Mouse (Mus musculus) CD8-positive naive resting alpha-beta T cell, adult 57 days (primary cell): ENCODE measurements around the gene Olfr346. TPM values are rescaled to one million over a fixed set of nuclear protein-coding genes. Genes with fewer than 3 reads are reported as not detected.

Source experiments
- total RNA-seq: library from RNA; stranded (reverse); gene quantifications from one replicate; pipeline ENCODE4 v1.2.4, GENCODE M21; 2023

Gene Olfr346
- total RNA-seq = not detected

GRCm38 (mm10) chr2:36685488-36685887 lies at the start of gene Olfr346:
Gene Olfr346, plus strand, starts transcription at chr2:36685788.

DNA sequence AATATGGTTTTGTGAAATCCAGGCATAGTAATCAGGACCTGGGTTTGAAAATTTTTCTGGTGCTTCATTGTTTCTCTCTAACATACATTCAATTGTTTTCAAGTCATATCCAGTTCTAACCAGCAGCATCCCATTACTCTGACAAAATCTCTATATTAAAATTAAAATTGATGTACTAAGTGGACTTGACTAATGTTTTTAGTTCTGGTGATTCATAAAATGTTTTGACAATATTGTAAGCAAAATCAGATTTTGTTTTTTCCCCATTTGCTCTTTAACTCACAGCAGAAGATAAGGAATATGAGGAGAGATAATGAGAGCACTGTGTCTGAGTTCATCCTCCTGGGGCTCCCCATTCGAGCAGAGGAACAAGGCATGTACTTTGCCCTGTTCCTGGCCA lies 45.8 kb upstream of the Olfr346 start, which contains the start of gene Olfr345:
Gene Olfr345 (plus strand): TSS at position 301 of the 400 bp plus-strand sequence.

GRCm38 (mm10) chr2:36731602-36732001 lies 46.0 kb downstream of the Olfr346 start, which contains the start of gene Olfr347:
Gene Olfr347, plus strand, starts transcription at chr2:36731902.

Other genes with a start within 250 kb of the Olfr346 start
- not detected for gene Olfr340, start 233.2 kb upstream of the Olfr346 start, total RNA-seq
- gene Olfr341, start 203.3 kb upstream of the Olfr346 start, total RNA-seq = not detected
- gene Olfr342, start 160.8 kb upstream of the Olfr346 start, total RNA-seq = not detected
- gene Olfr344, start 119.1 kb upstream of the Olfr346 start, total RNA-seq = not detected
- not detected for gene Olfr345, start 45.7 kb upstream of the Olfr346 start, total RNA-seq
- not detected for gene Olfr347, start 46.1 kb downstream of the Olfr346 start, total RNA-seq
- gene Olfr348, start 98.5 kb downstream of the Olfr346 start, total RNA-seq = not detected
- not detected for gene Olfr50, start 104.8 kb downstream of the Olfr346 start, total RNA-seq
- not detected for gene Olfr3, start 131.2 kb downstream of the Olfr346 start, total RNA-seq
- gene Olfr350, start 160.5 kb downstream of the Olfr346 start, total RNA-seq = not detected
- 0.18 TPM for gene Olfr351, start 176.9 kb downstream of the Olfr346 start, total RNA-seq
- gene Olfr352, start 182.7 kb downstream of the Olfr346 start, total RNA-seq = not detected
- not detected for gene Olfr353, start 207.1 kb downstream of the Olfr346 start, total RNA-seq
- not detected for gene Olfr354, start 219.9 kb downstream of the Olfr346 start, total RNA-seq
- not detected for gene Olfr355, start 243.1 kb downstream of the Olfr346 start, total RNA-seq